Mouse (Mus musculus) CH12.LX (cell line): ENCODE results near the gene Trpm3. TPM values are rescaled to one million over a fixed set of nuclear protein-coding genes. Genes with fewer than 3 reads are reported as not detected.

Source experiments
- DNase-seq: peaks from one replicate; pipeline ENCODE4 v3.0.0-alpha.2; 2013; ENCODE audit errors: extremely low read depth
- H3K27ac ChIP-seq: 2 replicates; pipeline ENCODE4 v1.5.1; 2012; ENCODE audit warnings: low read depth, mild to moderate bottlenecking, control low read depth, moderate library complexity; ENCODE audit not compliant: insufficient read depth
- H3K27me3 ChIP-seq: replicated peaks from 2 replicates; pipeline ENCODE3; 2012; ENCODE audit warnings: inconsistent platforms
- H3K36me3 ChIP-seq, 2 experiments: replicated peaks in 1 of 2; 2 replicates each; pipeline versions ENCODE3 to v1.6.1; 2012; ENCODE audit warnings: inconsistent platforms in 1 of 2, low read length in 1 of 2, mild to moderate bottlenecking in 1 of 2, mixed read lengths in 1 of 2, moderate library complexity in 1 of 2; ENCODE audit not compliant: control insufficient read depth in 1 of 2, insufficient read depth in 1 of 2
- H3K4me1 ChIP-seq, 2 experiments: 2 replicates each; pipeline ENCODE4 v1.6.1; 2012; ENCODE audit warnings: inconsistent platforms in 1 of 2, moderate library complexity in 1 of 2; ENCODE audit not compliant: insufficient read depth in 2 of 2, control insufficient read depth in 1 of 2
- H3K4me2 ChIP-seq: 2 replicates; pipeline ENCODE4 v1.6.1; 2012; ENCODE audit warnings: low read depth, mild to moderate bottlenecking, control low read depth; ENCODE audit not compliant: poor library complexity, insufficient read depth, severe bottlenecking
- H3K4me3 ChIP-seq, 3 experiments: fragments of 150-350 bp in 1 of 3; sonication (generic) in 1 of 3; replicated peaks in 1 of 3; 2 replicates each; pipeline versions ENCODE3 to v1.5.1; 2011 to 2012; ENCODE audit warnings: low read depth in 2 of 3, low read length in 2 of 3, mild to moderate bottlenecking in 2 of 3, moderate library complexity in 2 of 3, control low read depth in 1 of 3, improper control_type of control experiment in 1 of 3, inconsistent platforms in 1 of 3, mixed read lengths in 1 of 3; ENCODE audit not compliant: poor library complexity in 1 of 3
- H3K79me2 ChIP-seq: replicated peaks from 2 replicates; pipeline ENCODE4 v1.6.1; 2012; ENCODE audit warnings: mild to moderate bottlenecking, moderate library complexity; ENCODE audit not compliant: control insufficient read depth, poor library complexity, insufficient read depth, severe bottlenecking; ENCODE audit errors: extremely low read depth
- H3K9ac ChIP-seq: 2 replicates; pipeline ENCODE4 v1.6.1; 2012; ENCODE audit warnings: low read depth, mild to moderate bottlenecking, control low read depth, moderate library complexity; ENCODE audit not compliant: insufficient read depth
- H3K9me3 ChIP-seq: replicated peaks from 2 replicates; pipeline ENCODE3; 2012; ENCODE audit warnings: low read length, inconsistent platforms, mixed read lengths
- CHD1 ChIP-seq: IDR thresholded peaks from 2 replicates; pipeline ENCODE4 v1.6.1; 2012; ENCODE audit warnings: low read depth, low read length, improper control_type of control experiment, inconsistent platforms
- CTCF ChIP-seq, 2 experiments: IDR thresholded peaks in 1 of 2; conservative IDR thresholded peaks in 1 of 2; 2 replicates each; pipeline ENCODE4 v1.5.1; 2011 to 2012; ENCODE audit warnings: low read depth in 2 of 2, low read length in 2 of 2, improper control_type of control experiment in 1 of 2, inconsistent platforms in 1 of 2, mild to moderate bottlenecking in 1 of 2, moderate library complexity in 1 of 2
- ELF1 ChIP-seq: IDR thresholded peaks from 2 replicates; pipeline ENCODE4 v1.6.1; 2014; ENCODE audit warnings: low read depth, mild to moderate bottlenecking, inconsistent platforms, low read length, improper control_type of control experiment
- EP300 ChIP-seq: IDR thresholded peaks from 2 replicates; pipeline ENCODE4 v1.6.1; 2011; ENCODE audit warnings: low read length, improper control_type of control experiment
- ETS1 ChIP-seq: conservative IDR thresholded peaks from 2 replicates; pipeline ENCODE4 v1.6.1; 2012; ENCODE audit warnings: low read depth, mild to moderate bottlenecking, inconsistent platforms, low read length, improper control_type of control experiment, moderate library complexity
- GABPA ChIP-seq: IDR thresholded peaks from 2 replicates; pipeline ENCODE4 v1.6.1; 2012; ENCODE audit warnings: low read depth, low read length, improper control_type of control experiment, inconsistent platforms; ENCODE audit not compliant: insufficient replicate concordance
- HCFC1 ChIP-seq: IDR thresholded peaks from 2 replicates; pipeline ENCODE4 v1.6.1; 2012; ENCODE audit warnings: low read depth, mild to moderate bottlenecking, inconsistent platforms, low read length, improper control_type of control experiment
- JUN ChIP-seq: IDR thresholded peaks from 2 replicates; pipeline ENCODE4 v1.6.1; 2011; ENCODE audit warnings: low read depth, mild to moderate bottlenecking, low read length, improper control_type of control experiment, moderate library complexity; ENCODE audit not compliant: insufficient read depth
- JUND ChIP-seq: conservative IDR thresholded peaks from 2 replicates; pipeline ENCODE4 v1.6.1; 2011; ENCODE audit warnings: low read depth, low read length, improper control_type of control experiment
- KAT2A ChIP-seq: IDR thresholded peaks from 2 replicates; pipeline ENCODE4 v1.6.1; 2012; ENCODE audit warnings: low read length, improper control_type of control experiment, inconsistent platforms; ENCODE audit not compliant: insufficient replicate concordance
- MAX ChIP-seq: IDR thresholded peaks from 2 replicates; pipeline ENCODE4 v1.6.1; 2011; ENCODE audit warnings: low read length, improper control_type of control experiment
- MAZ ChIP-seq: IDR thresholded peaks from 2 replicates; pipeline ENCODE4 v1.6.1; 2012; ENCODE audit warnings: low read depth, mild to moderate bottlenecking, inconsistent platforms, low read length, improper control_type of control experiment, moderate library complexity
- MXI1 ChIP-seq: IDR thresholded peaks from 2 replicates; pipeline ENCODE4 v1.6.1; 2011; ENCODE audit warnings: mild to moderate bottlenecking, low read depth, low read length, improper control_type of control experiment
- MYC ChIP-seq: IDR thresholded peaks from 2 replicates; pipeline ENCODE4 v1.6.1; 2011; ENCODE audit warnings: low read depth, mild to moderate bottlenecking, improper control_type of control experiment, low read length
- NELFE ChIP-seq: IDR thresholded peaks from 2 replicates; pipeline ENCODE4 v1.6.1; 2011; ENCODE audit warnings: low read depth, low read length, improper control_type of control experiment
- POLR2A ChIP-seq: IDR thresholded peaks from 2 replicates; pipeline ENCODE4 v1.6.1; 2011; ENCODE audit warnings: low read depth, mild to moderate bottlenecking, improper control_type of control experiment, low read length
- POLR2AphosphoS2 ChIP-seq: IDR thresholded peaks from 2 replicates; pipeline ENCODE4 v1.6.1; 2011; ENCODE audit warnings: low read depth, low read length, improper control_type of control experiment
- RCOR1 ChIP-seq: conservative IDR thresholded peaks from 2 replicates; pipeline ENCODE4 v1.6.1; 2012; ENCODE audit warnings: low read depth, mild to moderate bottlenecking, inconsistent platforms, low read length, improper control_type of control experiment
- SIN3A ChIP-seq: IDR thresholded peaks from 2 replicates; pipeline ENCODE4 v1.6.1; 2012; ENCODE audit warnings: low read length, improper control_type of control experiment, inconsistent platforms
- SMC3 ChIP-seq: IDR thresholded peaks from 2 replicates; pipeline ENCODE4 v1.6.1; 2011; ENCODE audit warnings: low read depth, low read length, improper control_type of control experiment
- USF1 ChIP-seq: IDR thresholded peaks from 2 replicates; pipeline ENCODE4 v1.6.1; 2014; ENCODE audit warnings: low read depth, mild to moderate bottlenecking, inconsistent platforms, low read length, improper control_type of control experiment
- USF2 ChIP-seq: conservative IDR thresholded peaks from 2 replicates; pipeline ENCODE4 v1.6.1; 2011; ENCODE audit warnings: low read depth, low read length, improper control_type of control experiment
- ZKSCAN1 ChIP-seq: IDR thresholded peaks from 2 replicates; pipeline ENCODE4 v1.6.1; 2012; ENCODE audit warnings: low read depth, inconsistent platforms, low read length, improper control_type of control experiment, borderline replicate concordance
- ZMIZ1 ChIP-seq: IDR thresholded peaks from 2 replicates; pipeline ENCODE4 v1.6.1; 2012; ENCODE audit warnings: low read depth, mild to moderate bottlenecking, inconsistent platforms, low read length, improper control_type of control experiment
- dilution Hi-C: fragments of 300-500 bp; cut with MboI; formaldehyde crosslinking; loops from 2 replicates; pipeline ENCODE4 v1.14.3; 2020; ENCODE audit warnings: low sequenced_read_pairs; ENCODE audit not compliant: extremely low pct_unique_long_range_greater_than_20kb, extremely low pct_ligation_motif_present
- in situ Hi-C: fragments of 300-500 bp; cut with MboI; formaldehyde crosslinking; loops from 3 replicates; pipeline ENCODE4 v1.14.3; 2019; ENCODE audit warnings: low sequenced_read_pairs, low pct_ligation_motif_present, low pct_unique_long_range_greater_than_20kb, mixed read lengths
- polyA plus RNA-seq: library from polyadenylated mRNA; unstranded; fragments of >175 nt; gene quantifications from 2 replicates; pipeline ENCODE4 v1.2.1, GENCODE M21; 2012; ENCODE audit warnings: low read depth; ENCODE audit not compliant: insufficient read length
- total RNA-seq, 2 experiments: library from RNA; depleted of rRNA; stranded (reverse); fragments of 300-350 nt in 1 of 2; fragments of >200 nt in 1 of 2; gene quantifications; 2 replicates each; pipeline ENCODE4 v1.2.3; 2012 to 2014

Gene Trpm3
- total and polyA plus RNA-seq, 3 experiments, result 0.01 TPM; not detected in 2

DNA sequence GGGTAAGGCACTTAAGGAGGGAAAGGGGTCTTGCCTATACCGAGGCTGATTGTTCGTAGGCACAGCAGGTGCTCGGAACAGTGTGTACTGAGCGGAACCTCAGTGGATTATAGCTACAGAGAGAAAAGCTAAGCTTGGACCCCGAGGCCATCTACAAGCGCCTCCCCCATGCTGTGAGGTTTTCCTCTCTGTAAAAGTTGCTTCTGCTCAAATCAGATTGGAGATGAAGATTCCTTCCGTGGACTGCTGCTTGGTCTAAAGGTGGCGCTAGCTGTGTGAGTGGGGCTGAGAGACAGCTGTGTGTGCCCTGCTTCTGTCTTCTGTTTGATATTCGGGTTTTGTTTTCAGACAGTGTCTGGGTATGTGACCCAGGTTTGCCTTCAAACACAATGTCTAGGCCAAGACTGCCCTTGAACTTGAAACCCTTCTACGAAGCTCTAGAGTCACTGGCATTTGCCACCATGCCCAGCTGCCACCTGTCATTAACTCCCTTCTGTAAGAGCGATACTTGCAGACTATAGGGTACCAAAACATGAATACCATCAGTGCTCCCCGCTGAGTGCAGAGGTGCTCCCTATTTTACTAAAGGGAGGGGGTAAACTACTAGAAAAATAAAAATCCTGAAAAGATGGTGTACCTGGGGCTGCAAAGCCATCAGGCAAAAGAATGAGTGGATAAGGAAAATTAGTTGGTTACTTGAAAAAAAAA, 823.3 kb downstream of the Trpm3 start:
- Histone ChIP-seq H3K27me3 (no peaks in the 10 kb centered on the region), H3K4me1 (peaks cover 8 to 17% of the 10 kb centered on the region in 2 experiments), H3K4me3 (no peak overlapping the region), H3K27ac (no peak overlapping the region), H3K9ac (no peak overlapping the region), H3K79me2 (no peaks in the 10 kb centered on the region), H3K4me2 (no peak overlapping the region), H3K36me3 (no peaks in the 10 kb centered on the region), H3K9me3 (no peaks in the 10 kb centered on the region)
- no peak for TF ChIP-seq EP300
- TF ChIP-seq GABPA, result no peak
- no peak for TF ChIP-seq POLR2A
- no peak for TF ChIP-seq SMC3
- TF ChIP-seq SIN3A, result no peak
- no peak for TF ChIP-seq ZKSCAN1
- no peak for TF ChIP-seq CHD1
- TF ChIP-seq USF2, result no peak
- TF ChIP-seq ETS1, result no peak
- no peak for TF ChIP-seq POLR2AphosphoS2
- TF ChIP-seq ELF1, result no peak
- TF ChIP-seq NELFE, result no peak
- no peak for TF ChIP-seq HCFC1
- TF ChIP-seq MXI1, result no peak
- in situ Hi-C loops, result no loop called here
- dilution Hi-C loops, result no loop called here
- no peak for DNase-seq

DNA sequence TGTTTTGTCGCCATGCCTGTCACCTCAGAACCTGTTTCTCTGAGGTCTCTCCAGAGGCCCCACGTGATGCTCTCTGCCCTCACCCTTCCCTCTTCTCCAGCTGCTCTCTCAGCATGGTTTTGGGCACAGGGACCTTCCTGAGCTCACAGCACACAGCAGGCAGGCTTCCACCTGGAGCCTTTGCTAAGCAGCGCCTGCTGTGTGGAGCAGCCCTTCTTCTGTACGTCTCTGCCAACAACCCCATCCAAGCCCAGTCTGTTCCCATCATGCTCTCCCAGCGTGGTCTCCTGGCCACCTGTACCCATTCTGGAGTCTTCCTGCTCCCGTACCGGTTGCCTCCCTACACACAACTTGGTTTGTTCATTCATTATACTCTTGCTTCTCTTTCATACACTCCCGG, 823.9 kb downstream of the Trpm3 start:
- TF ChIP-seq MAZ (no peak), HCFC1 (no peak), MYC (no peak), POLR2AphosphoS2 (no peak), CTCF (conservative IDR thresholded peaks at IDR 0.05 in 1 of 2, IDR thresholded peaks at IDR 0.05 in 1 of 2; ENCODE audit: low read depth in 2 of 2, low read length in 2 of 2) (no peak), USF1 (no peak), RCOR1 (no peak), JUND (no peak), CHD1 (no peak), KAT2A (no peak), MAX (no peak), JUN (no peak), ZMIZ1 (no peak)
- Histone ChIP-seq H3K4me3 (no peak overlapping the region), H3K9me3 (no peaks in the 10 kb centered on the region), H3K36me3 (no peaks in the 10 kb centered on the region), H3K27me3 (no peaks in the 10 kb centered on the region), H3K27ac (no peak overlapping the region), H3K4me2 (no peak overlapping the region), H3K79me2 (no peaks in the 10 kb centered on the region), H3K9ac (no peak overlapping the region), H3K4me1 (peaks cover 8 to 17% of the 10 kb centered on the region in 2 experiments)
- in situ Hi-C loops, result no loop called here
- DNase-seq, result no peak
- dilution Hi-C loops, result no loop called here
